Mouse (Mus musculus) adrenal gland, postnatal 4 days (tissue): ENCODE measurements around the gene Fads3. TPM values are rescaled to one million over a fixed set of nuclear protein-coding genes. Genes with fewer than 3 reads are reported as not detected.
A peak's percentile ranks its signal among the peaks of the same experiment; 100 is the strongest.

Experiments used
- DNase-seq, 2 experiments: peaks; one replicate each; pipeline ENCODE4 v3.0.0; 2021 to 2022; ENCODE audit warnings: low spot score in 2 of 2, mixed read lengths in 2 of 2
- total RNA-seq, 2 experiments: library from RNA; stranded (reverse); gene quantifications; 2 replicates each; pipeline ENCODE4 v1.2.3; 2021

Gene Fads3
- total RNA-seq, 2 experiments from 2014 or later, result 12.2 to 19.3 TPM

DNA sequence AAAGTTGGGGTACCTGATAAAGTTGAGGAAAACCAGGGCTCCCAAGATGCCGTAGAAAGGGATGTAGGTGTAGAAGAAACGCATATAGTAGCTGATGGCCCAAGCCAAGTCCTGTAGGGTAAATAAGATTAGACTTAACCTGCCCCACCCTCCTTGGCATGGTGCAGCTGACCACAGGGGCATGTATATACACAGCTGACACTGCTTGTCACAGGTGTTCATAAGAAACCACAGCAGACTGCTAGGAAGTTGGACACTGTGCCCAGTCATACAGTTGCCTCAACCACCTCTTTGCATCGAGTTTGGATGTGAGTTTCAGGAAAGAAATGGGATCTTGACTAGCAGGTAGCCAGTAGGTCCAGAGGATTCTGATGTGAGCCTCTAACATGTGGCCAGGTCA is 25.1 kb downstream of the Fads3 start:
- no peak for DNase-seq

DNA sequence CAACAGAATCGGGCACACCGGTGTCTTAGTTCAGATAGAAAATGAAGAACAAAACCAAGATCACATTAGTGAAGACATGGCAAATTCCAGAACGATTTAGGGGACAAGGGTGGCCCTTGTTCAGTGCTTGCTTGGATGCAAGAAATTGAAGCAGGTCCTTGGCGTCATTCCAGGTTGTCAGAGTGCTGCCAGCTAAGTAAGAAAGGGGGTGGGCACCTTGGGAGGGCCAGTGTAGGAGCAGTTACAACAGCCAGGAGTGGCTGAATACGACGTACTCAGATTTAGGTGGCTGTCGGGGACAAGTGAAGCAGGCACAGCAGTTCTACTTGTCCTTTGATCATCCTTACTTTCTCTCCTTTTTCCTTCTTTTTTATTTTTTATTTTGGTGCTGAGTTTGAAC is 26.3 kb downstream of the Fads3 start:
- DNase-seq, result no peak

DNA sequence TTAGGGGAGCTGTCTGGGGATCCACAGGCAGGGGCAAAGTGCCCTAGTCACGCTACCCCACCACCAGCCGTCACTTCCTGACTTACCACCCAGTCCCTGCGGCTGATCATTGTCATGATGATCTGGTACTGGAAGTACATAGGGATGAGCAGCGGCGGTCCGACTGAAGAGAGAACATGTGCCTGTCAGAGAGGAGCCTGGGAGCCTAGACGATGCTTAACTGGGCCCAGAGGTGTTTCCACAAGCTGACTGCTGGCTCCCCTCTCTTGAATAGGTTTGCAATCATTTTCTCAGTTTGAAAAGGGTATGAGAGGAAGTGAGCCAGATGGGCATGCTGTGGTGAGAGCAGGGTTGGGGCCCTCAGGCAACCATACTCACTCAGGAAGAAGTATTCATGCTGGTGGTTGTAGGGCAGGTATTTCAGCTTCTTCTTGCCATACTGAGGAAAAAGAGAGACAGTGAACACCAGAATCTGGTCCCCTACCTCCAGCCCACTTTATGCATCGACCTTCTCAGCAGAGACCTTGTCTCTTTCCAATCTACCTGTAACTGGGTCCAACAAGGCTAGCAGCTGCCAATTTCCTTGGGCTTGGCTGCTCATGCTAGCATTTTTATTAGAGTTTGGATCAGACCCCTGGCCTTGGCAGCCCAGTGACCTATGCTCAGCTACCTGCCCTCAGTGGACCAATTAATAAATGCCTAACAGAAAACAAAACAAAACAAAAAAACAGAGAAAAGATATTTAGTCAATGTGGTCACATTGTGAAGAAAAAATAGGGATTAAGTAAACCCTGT is 29.0 kb downstream of the Fads3 start:
- no peak for DNase-seq

DNA sequence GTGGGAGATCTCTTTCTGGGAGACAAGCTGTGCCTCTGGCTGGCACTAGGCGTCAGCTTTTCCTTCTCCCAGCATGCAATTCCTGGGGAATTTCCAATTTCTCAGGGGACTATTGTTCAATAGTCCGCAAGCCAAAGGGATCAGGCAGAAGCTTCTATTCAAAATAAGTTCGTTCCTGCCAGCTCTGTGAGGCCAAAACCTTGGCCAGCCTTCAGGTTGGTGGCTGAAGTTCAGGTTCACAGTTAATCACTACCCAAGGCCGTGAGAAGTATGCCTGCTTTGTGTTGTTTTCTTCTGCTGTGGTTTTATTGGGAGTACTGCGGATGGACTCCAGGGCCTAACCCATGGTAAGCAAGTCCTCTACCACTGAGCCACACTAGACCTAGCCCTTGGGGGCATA is 29.8 kb downstream of the Fads3 start:
- no peak for DNase-seq

DNA sequence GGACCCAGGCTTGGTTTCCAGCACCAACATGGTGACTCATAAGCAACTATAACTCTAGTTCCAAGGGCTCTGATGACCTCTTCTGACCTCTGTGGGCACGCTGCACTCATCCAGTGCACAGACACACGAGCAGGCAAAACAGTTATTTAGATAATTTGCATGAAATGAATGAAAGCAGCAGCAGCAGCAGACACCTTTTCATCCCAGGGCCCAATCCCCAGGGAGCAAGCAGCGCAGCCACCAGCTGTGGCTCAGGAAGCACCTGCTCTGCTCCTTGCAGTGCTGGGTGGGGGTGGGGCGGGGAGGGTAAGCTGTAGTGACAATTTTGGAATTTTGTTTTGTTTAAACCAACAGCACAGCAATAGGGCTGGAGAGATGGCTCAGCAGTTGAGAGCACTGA is 30.5 kb downstream of the Fads3 start:
- no peak for DNase-seq

DNA sequence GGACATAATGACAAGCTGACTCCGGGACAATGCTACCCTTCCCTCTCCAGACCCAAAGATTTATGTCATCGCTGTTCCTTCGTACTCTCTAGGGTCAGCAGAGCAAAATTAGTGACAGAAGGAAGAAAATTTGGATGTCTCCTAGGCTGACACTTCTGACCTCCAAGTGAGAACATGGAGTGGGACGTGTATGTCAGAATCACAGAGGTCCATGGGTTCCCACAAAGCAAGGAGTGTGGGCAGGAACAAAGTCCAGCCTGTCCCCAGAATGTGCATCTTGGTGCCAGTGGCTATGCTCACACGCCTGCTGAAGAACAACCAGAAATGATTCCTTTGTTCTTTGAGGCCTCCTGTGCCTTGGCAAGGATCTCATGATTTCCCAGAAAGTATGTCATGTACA is 31.8 kb downstream of the Fads3 start:
- DNase-seq, result no peak

DNA sequence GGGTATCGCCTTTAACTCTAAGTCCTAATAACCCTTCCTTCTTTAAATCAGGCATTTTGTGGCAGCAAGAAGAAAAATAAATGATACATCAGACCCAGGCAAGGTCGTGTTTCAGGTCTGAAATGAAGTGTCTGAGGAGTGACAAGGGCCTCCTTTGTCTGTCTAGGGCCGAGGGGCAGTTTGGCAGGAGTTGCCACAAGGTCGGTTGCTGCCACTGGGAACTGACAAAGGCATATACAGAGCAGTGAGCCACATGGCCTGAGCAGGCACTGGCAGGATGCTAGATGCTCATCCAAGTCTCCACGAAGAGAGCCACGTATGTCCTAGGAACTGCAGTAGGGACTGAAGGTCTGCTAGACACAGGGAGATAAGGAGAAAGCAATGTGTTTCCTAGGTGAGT is 37.0 kb downstream of the Fads3 start:
- DNase-seq, result no peak

DNA sequence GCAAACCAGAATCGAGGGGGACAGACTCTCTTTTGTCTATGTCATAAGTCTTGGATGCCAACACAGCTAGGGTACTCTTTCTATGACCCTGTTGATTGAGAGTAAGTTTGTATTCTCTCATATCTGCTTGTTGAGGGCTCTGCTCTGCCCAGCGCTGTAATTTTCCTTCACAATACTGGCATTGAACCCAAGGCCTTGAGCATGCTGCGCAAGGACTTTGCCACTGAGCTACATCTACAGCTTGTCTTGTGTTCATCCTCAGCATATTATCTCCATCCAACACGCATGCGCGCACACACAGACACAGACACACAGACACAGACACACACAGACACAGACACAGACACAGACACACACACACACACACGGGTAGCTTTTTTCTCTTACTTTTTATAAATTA is 39.0 kb downstream of the Fads3 start:
- no peak for DNase-seq

DNA sequence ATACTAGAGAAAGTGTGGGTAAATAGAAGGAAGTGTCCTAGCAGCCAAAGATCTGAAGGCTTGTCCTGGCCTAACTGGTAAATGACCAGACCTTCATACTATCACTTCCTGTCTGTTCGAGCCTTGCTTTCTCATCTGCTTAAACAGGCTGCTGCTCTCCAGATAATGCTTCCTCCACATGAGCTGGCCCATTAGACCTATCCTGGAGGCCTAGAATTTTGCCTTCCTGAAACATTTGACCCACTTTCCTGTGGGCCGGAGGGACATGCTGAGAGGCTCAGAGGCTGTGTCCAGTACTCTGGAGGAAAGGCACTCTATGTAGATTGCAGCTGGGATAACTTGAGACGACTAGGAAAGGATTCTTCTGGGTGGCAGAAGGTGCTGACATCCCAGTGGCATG is 40.7 kb downstream of the Fads3 start:
- DNase-seq, result no peak

DNA sequence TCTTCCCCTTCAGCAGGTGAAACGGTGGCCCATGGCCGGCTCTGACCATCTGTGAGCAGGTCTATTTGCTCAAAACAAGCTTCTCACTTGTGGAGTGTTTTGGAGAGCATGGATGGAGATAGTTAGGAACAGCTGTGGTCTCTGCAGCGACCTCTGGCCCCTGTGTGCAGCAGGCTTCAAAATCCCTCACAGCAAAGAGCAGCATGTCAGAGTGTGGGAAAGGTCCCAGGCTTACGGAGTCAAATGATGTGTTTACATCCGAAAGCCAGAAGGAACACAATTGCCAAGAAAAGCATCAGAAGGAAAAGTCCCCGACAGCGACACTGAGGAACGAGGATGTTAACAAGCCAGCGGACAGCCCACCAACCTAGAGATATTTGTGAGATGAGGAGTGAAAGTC is 44.1 kb downstream of the Fads3 start:
- DNase-seq, result no peak

DNA sequence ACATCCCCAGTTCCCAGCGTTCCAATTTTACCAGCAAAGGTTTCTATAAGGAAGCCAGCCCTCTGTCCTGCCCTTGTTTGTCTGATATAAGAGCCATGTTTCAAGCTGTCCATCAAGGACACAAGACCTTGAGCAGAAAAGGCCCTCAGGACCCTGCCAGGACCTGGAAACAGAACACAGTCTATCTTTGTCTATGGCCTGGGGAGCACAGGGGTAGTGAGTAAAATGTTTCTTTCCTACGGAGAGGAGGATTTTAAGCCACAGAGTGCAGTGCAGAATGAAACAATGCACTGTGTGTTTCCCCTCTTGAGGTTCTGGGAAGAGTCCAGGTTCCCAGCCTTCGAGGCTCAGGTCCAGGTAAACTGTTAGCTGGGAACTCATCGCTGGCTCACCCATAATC is 45.6 kb downstream of the Fads3 start:
- DNase-seq, result no peak

DNA sequence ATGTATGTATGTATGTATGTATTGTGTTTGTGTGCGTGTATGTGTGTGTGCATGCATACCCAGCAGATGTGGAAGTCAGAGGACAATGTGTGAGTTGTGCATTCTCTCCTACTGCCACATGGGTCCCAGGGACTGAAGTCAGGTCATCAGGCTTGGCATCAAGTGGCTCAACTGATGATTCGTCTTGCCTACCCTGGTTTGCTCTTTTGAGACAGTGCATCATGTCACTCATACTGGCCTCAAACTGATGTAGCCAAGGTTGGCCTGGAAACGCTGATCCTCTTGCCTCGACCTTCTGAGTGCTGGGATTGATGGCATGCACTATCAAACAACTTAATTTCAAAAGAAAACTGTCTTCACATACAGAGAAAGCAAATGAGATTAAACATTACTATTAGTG is 52.5 kb downstream of the Fads3 start:
- no peak for DNase-seq

DNA sequence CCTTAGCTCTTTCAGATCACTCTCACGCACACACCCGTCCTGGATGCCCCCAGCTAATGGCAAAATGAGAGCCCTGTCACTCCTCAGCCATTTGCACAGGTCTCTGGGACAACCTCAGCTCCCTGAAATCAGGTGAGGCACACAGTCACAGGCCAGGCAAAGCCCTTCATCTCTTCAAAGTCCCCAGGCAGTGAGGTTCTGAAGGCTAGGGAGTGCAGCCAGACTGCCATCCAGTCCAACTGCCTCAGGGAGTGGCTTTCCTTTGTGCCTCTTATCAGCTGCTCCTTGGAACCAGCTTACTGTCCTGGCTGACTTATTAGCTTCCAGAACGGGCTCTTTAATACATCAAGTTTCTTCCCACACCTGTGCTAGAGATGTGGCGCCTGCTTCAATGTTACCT is 53.3 kb downstream of the Fads3 start:
- DNase-seq, result no peak

DNA sequence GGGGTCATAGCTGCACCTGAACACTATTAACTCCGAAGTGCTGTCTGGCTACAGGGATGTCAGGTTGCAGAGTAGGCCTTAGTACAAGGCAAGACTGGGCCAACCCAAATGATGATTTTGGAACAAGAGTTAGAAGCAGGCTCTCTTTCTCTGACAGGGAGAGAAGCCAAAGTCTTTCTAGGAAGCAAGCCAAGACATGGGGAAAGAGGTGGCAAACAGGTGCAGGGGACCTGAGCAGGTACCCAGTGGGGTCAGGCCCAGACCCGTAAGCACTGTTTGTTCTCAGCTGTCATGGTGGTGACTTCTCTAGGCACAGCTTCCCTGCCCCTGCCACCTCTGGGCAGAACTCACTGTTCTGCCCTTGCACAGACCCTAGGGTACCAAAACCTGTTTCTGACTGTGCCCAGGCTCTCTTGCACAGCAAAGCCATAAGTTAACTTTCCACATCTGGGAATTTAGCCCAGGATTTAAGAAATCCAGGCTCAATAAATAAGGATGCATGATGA is 55.1 kb downstream of the Fads3 start:
- DNase-seq, result no peak

DNA sequence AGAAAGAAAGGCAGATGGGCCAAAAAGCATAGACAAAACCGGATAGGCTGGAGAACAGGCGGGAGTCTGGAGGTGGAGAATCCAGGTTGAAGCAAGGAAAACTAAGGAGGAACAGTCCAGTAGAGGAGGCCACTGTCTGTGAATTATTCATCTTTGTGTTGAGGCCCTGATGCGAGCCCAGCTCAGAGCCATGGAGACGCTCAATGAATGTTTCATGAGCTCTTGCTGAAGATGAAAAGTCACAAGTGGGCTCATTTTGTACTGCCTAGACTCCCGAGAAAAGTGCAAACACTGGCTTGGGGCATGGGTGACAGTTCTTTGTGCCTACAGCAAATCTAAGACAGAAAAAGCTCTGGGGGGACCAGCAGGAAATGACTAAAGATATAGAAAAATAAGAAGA is 56.5 kb downstream of the Fads3 start:
- no peak for DNase-seq

DNA sequence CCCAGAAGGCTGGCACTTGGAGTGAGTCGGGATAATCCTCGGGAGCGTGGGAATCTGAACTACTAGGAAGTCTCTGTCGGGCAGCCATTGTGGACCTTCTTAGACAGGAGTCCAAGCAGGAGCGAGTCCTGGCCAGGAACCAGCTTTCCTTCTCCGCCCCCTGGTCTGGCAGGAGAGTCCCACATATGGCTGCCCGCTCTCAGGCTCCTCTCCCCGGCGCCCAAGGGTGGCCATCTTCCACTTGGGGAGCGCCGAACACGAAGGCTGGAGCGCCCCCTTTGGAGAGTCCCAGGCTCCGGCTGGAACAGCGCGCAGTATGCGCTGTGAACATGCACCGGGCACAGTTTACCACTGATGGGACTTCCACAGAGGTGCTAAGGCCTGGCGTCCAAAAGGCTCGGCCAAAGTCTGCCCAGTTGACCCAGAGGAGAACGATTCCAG is 59.3 kb downstream of the Fads3 start:
- DNase-seq, result peak; percentile 54 to 71

DNA sequence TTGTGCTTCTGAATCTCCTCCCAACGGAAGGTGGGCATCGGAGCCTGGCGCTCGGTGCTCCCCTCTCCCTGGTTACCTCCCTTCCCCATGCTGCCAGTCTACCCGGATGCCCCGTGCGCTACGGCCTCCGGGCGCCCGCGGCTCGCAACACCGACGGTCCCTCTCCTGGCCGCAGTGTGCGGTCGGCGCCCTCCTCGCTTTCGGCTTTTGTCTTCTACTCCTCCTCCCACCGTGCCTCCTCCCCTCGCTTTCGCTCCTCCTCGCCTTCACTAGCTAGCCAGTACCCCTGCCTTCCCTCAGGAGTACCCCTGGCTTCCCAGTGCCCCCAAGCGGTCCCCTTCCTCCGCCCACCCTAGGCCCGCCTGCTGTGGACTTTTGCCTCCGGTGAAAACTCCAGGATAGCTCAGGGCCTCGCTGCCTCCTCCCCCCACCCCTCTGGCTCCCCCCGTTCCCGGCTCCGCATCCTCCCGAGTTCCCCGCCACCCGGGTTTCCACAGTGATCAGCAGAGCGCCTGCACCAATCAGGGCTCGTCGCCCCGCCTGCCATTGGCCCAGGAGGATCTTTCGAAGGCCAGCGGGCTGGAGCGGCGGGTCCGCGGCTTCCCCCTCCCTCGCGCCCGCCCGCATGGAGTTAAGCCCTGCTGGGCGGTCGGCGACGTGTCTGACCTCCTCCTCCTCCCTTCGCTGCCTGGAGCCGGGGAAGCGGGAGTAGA is 60.1 kb downstream of the Fads3 start, which contains the start of gene Fads2:
Gene Fads2 (minus strand): TSS at position 406 of the 713 bp plus-strand sequence.
- peak; percentile 81 to 91 for DNase-seq

DNA sequence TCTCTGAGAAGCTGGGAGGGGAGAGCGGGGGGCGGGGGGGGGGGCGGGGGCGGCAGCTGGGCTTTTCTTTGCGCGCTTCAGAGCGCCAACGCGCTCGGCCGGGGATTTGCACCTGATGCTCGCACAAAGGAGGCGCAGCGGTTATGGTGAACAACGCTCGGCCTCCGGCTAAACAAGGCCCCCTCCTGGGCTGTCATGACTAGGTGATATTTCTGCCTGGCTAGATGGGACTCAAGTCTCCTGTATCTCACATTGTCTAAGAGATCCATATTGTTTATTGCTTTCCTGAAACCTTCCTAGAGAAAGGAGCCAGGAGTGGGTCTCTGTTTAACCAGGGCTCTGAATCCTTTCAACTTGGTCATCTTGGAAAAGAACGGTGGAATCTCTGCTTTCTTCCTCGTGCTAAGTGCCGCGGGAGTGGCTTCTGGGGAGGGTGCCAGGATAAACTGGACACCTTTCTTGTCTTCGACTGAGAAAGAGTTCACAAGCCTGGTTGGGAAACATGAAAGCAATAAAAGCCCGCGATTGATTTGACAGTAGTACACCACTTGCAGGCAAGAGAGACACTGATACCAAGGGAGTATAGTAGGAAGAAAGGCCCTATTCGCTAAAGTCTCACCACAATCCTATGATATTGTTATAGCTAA is 60.8 kb downstream of the Fads3 start:
- DNase-seq, result no peak

DNA sequence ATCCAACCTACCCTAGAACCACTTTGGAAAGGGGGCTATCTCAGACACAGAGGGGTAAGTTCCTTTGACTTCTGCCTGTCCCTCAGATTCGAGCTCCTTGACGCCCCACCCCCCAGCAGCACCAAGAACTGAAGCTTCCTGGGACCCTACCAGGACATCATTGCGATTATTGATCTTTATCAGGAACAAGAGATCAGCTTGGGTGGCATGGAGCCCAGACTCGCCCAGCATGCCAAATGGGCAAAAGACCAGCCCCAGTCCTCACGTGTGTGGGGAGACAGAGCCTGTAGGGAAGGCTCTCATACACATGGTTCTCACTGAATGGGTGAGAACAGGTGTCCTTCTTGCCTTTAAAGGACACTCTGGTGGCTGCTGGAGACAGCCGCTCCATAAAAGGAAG is 62.9 kb downstream of the Fads3 start:
- DNase-seq, result no peak

DNA sequence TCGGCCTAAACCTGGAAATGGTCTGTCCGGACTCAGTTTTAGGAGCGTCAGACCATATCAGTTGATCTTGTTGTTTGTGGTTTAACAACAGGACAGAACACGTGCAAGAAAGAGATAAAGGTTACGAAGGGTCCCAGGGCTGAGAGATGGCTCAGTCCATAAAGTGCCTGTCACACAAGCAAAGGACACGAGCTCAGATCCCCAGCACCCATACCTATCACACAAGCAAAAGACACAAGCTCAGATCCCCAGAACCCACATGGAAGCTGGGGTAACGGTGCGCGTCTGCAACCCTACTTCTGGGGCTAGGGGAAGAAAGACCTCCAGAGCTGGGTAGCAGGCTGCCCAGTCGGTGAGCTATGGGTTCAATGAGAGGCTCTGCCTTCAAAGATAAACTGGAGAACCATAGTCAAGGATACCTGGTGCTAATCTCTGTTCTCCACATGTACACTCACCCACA is 63.7 kb downstream of the Fads3 start:
- no peak for DNase-seq

DNA sequence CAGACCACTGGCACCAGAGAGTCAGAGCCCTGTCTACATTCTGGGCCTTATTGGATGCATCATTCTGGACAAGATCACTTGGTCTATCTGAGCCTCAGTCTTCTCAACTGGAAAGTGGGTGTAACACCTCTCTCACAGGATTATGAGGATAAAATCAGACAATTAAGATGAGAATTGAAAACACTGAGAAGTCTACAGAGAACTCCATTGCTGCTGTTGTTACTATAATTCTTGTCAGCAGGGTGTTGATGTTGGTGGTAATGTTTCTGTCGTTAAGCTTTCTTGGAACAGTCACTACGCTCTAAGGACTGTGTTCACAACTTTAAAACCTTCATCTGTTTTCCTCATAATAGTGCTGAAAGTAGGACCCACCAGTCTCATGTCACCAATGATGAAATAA is 65.3 kb downstream of the Fads3 start:
- DNase-seq, result no peak

DNA sequence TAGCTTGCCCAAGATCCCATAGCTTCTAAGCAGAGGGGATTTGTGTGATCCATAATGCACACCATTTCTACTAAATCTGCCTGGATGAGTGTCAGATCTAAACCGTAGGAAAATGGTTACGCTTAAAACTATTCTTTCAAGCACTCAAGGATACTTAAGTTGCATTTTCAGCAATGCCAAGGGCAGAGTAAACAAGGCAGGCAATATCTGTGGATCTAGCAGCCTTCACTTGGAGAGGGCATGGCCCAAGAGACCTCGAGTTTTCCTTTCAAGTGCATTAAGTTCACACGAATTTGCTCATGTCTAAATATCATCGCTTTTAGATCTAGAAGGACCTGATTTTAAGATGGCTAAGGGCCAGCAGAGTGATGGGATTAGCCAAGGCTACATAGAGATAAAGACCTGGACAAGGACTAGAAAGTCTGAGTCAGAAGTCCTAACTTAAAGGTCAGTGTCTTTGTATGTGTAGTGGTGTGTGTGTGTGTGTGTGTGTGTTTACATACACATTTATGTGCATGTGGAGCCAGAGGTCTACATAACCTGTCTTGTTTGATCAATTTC is 65.8 kb downstream of the Fads3 start:
- DNase-seq, result no peak
